10 mouse cellular contexts compared by ENCODE assay signal in the genomic region with DNA sequence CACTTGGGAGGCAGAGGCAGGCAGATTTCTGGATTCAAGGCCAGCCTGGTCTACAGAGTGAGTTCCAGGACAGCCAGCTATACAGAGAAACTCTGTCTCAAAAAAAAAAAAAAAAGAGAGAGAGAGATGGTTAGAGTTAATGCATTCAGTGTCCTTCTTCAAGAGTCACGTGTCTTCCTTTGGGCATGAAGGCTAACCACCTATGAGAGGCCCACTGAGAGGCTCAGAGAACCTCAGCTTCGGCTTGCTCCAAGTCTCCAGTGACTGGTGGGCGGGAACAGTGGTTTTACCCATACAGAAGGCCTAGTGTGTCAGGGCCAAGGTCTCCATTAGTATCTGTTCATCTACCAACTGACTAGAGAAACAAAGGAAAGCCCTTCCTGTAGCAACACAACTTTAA. TPM values are rescaled to one million over a fixed set of nuclear protein-coding genes. Genes with fewer than 3 reads are reported as not detected.
A peak's percentile ranks its signal among the peaks of the same experiment; 100 is the strongest.
DNase-seq lines count a peak whose midpoint lies in the region; ATAC-seq and TF ChIP-seq lines count a peak whose summit lies in the region.
"Had no signal": no experiment of that assay in that cellular context is flagged by ENCODE, and none has a peak within 500 bp of the region (broad histone marks: within the 10 kb centered on the region; RNA-seq: fewer than 3 reads in every experiment).

No protein-coding gene starts in this region.

- peak overlapping the region; percentile 83 for H3K27ac ChIP-seq in gastrocnemius, adult 2 months
- no peak overlapping the region for H3K27ac ChIP-seq in neural tube, embryonic 11.5 days (ENCODE audit: low read depth, low read length)
- H3K27ac ChIP-seq in liver, postnatal 0 days (ENCODE audit: low read depth), result peak overlapping the region; percentile 88
- H3K27ac ChIP-seq in stomach, postnatal 0 days (replicated peaks), result no peak overlapping the region

- no peak overlapping the region for H3K4me2 ChIP-seq in neural tube, embryonic 11.5 days (ENCODE audit: low read depth)
- peak overlapping the region; percentile 64; the same call in 1 of the 2 replicates for H3K4me2 ChIP-seq in liver, postnatal 0 days (ENCODE audit: low read depth, low read length)
- H3K4me2 ChIP-seq in stomach, postnatal 0 days (replicated peaks; ENCODE audit: low read depth), result no peak overlapping the region

- 0 out of 2 replicates have a peak, but pooled peaks cover 2% of the 10 kb centered on the region for H3K4me1 ChIP-seq in neural tube, embryonic 11.5 days (ENCODE audit: control insufficient read depth, insufficient read depth, low read length)
- peaks cover 41% of the 10 kb centered on the region for H3K4me1 ChIP-seq in liver, postnatal 0 days (ENCODE audit: insufficient read depth)
- H3K4me1 ChIP-seq in stomach, postnatal 0 days (replicated peaks; ENCODE audit: control insufficient read depth, insufficient read depth), result no peaks in the 10 kb centered on the region; the same call in 1 of the 2 replicates

- no peaks in the 10 kb centered on the region for H3K9me3 ChIP-seq in neural tube, embryonic 11.5 days (ENCODE audit: control insufficient read depth, low read length)
- no peaks in the 10 kb centered on the region for H3K9me3 ChIP-seq in liver, postnatal 0 days (ENCODE audit: low read length)
- no peaks in the 10 kb centered on the region for H3K9me3 ChIP-seq in stomach, postnatal 0 days (ENCODE audit: control insufficient read depth, low read length)

- ATAC-seq in neural tube, embryonic 11.5 days (ENCODE audit: insufficient read depth, low FRiP score, low TSS enrichment), result no peak
- peak; percentile 25 for ATAC-seq in liver, postnatal 0 days
- ATAC-seq in stomach, postnatal 0 days (ENCODE audit: low FRiP score, low TSS enrichment), result 0 out of 2 replicates have a peak, but pooled peaks have one; percentile 5

- H3K4me3 ChIP-seq in gastrocnemius, adult 2 months, result no peak overlapping the region
- no peak overlapping the region for H3K4me3 ChIP-seq in neural tube, embryonic 11.5 days (ENCODE audit: low read depth, low read length)
- H3K4me3 ChIP-seq in liver, postnatal 0 days (ENCODE audit: low read depth, low read length), result no peak overlapping the region
- no peak overlapping the region for H3K4me3 ChIP-seq in stomach, postnatal 0 days (ENCODE audit: low read depth, low read length)

- peak overlapping the region; percentile 30 for H3K9ac ChIP-seq in neural tube, embryonic 11.5 days (ENCODE audit: low read length)
- 0 out of 2 replicates have a peak overlapping the region, but pooled peaks have one; percentile 6 for H3K9ac ChIP-seq in liver, postnatal 0 days (replicated peaks)
- no peak overlapping the region for H3K9ac ChIP-seq in stomach, postnatal 0 days (ENCODE audit: low read length)

- no peak for TF ChIP-seq CTCF in gastrocnemius, adult 2 months (IDR thresholded peaks at IDR 0.05)
- no peak for TF ChIP-seq CTCF in liver, postnatal 0 days (IDR thresholded peaks at IDR 0.05; ENCODE audit: low read depth)
- no peak for TF ChIP-seq CTCF in stomach, postnatal 0 days (IDR thresholded peaks at IDR 0.05; ENCODE audit: low read depth)

- H3K36me3 ChIP-seq in neural tube, embryonic 11.5 days (ENCODE audit: control insufficient read depth, insufficient read depth, low read length), result no peaks in the 10 kb centered on the region
- no peaks in the 10 kb centered on the region for H3K36me3 ChIP-seq in liver, postnatal 0 days (replicated peaks; ENCODE audit: insufficient read depth, low read length)
- H3K36me3 ChIP-seq in stomach, postnatal 0 days (ENCODE audit: control insufficient read depth, insufficient read depth, low read length), result no peaks in the 10 kb centered on the region

- intact Hi-C loops in gastrocnemius, adult 2 months (cut with DNase I), result loop anchor here (5.0 kb wide), 2 partner anchors 37 to 53 kb away; a partner anchor contains a TSS
- intact Hi-C loops in gastrocnemius, postnatal 36 days (cut with DNase I), result no loop called here
- intact Hi-C loops in left cerebral cortex, postnatal 10 days (cut with DNase I), result no loop called here

- TF ChIP-seq EP300 in liver, postnatal 0 days (IDR thresholded peaks at IDR 0.05; ENCODE audit: low read depth), result no peak
- TF ChIP-seq EP300 in stomach, postnatal 0 days (optimal IDR thresholded peaks at IDR 0.05), result no peak

- 69% methylated on average over 3 of the region's 3 CpGs for whole genome bisulfite sequencing in neural tube, embryonic 11.5 days
- 33% methylated on average over 3 of the region's 3 CpGs for WGBS in liver, postnatal 0 days (ENCODE audit: insufficient replicate concordance)
- WGBS in stomach, postnatal 0 days, result 78% methylated on average over 3 of the region's 3 CpGs

- H3K27me3 ChIP-seq in neural tube, embryonic 11.5 days (ENCODE audit: control insufficient read depth, insufficient read depth, low read length), result no peaks in the 10 kb centered on the region
- no peaks in the 10 kb centered on the region for H3K27me3 ChIP-seq in liver, postnatal 0 days (ENCODE audit: insufficient read depth, low read length)
- no peaks in the 10 kb centered on the region for H3K27me3 ChIP-seq in stomach, postnatal 0 days (ENCODE audit: control insufficient read depth, insufficient read depth, low read length)

- no peak for DNase-seq in gastrocnemius, adult 2 months
- no peak for DNase-seq in gastrocnemius, postnatal 36 days
- no peak for DNase-seq in neural tube, embryonic 11.5 days (ENCODE audit: low spot score)
- no peak for DNase-seq in neural tube, embryonic 10.5 days (ENCODE audit: extremely low spot score, low spot score)
- DNase-seq in liver, postnatal 0 days, result no peak
- no peak for DNase-seq in stomach, postnatal 0 days (ENCODE audit: low spot score)
- no peak for DNase-seq in left cerebral cortex, postnatal 10 days (ENCODE audit: extremely low spot score in 1 of 2, low spot score in 2 of 2)
- no peak for DNase-seq in T-cell, adult 2 months (ENCODE audit: low spot score)

RNA-seq across cellular contexts. Expression of a gene that starts 33.9 kb away (rescaled TPM):
- 1 to 10 TPM; 5.3 to 6.3 TPM for total RNA-seq in gastrocnemius, adult 2 months (2021)
- total RNA-seq in gastrocnemius, postnatal 36 days (2021), result 1 to 10 TPM; 4.2 to 4.7 TPM
- 0.20 and 0.23 TPM in 2 replicates for polyA plus RNA-seq in neural tube, embryonic 11.5 days (2014; fragmentation: Nextera tagmentation; extraction: Ambion mirVana)
- 49.8 and 55.8 TPM in 2 replicates for polyA plus RNA-seq in liver, postnatal 0 days (2015; fragmentation: Nextera tagmentation; extraction: Ambion mirVana)
- 0.11 and 0.34 TPM in 2 replicates for polyA plus RNA-seq in stomach, postnatal 0 days (2015; fragmentation: Nextera tagmentation; extraction: Ambion mirVana)
- 1 to 10 TPM in 1 of 2 experiments, under 1 TPM in 1; 0.67 to 1.3 TPM for total RNA-seq in left cerebral cortex, postnatal 10 days (2021)

RNA-seq across cellular contexts. Expression of a gene that starts 37.1 kb away (rescaled TPM):
- 10 to 100 TPM; 55.5 to 61.6 TPM for total RNA-seq in gastrocnemius, adult 2 months (2021)
- total RNA-seq in gastrocnemius, postnatal 36 days (2021), result 10 to 100 TPM; 60.2 to 61.4 TPM
- polyA plus RNA-seq in neural tube, embryonic 11.5 days (2014; fragmentation: Nextera tagmentation; extraction: Ambion mirVana), result 1.2 and 1.3 TPM in 2 replicates
- 10.8 and 12.6 TPM in 2 replicates for polyA plus RNA-seq in liver, postnatal 0 days (2015; fragmentation: Nextera tagmentation; extraction: Ambion mirVana)
- polyA plus RNA-seq in stomach, postnatal 0 days (2015; fragmentation: Nextera tagmentation; extraction: Ambion mirVana), result 10.4 and 11.5 TPM in 2 replicates
- under 1 TPM in 1 of 2 experiments, not detected in 1; 0.53 TPM for total RNA-seq in left cerebral cortex, postnatal 10 days (2021)

RNA-seq across cellular contexts. Expression of a gene that starts 52.2 kb away (rescaled TPM):
- total RNA-seq in gastrocnemius, adult 2 months (2021), result not detected
- total RNA-seq in gastrocnemius, postnatal 36 days (2021), result not detected
- not detected in 2 replicates for polyA plus RNA-seq in neural tube, embryonic 11.5 days (2014; fragmentation: Nextera tagmentation; extraction: Ambion mirVana)
- polyA plus RNA-seq in liver, postnatal 0 days (2015; fragmentation: Nextera tagmentation; extraction: Ambion mirVana), result not detected in 2 replicates
- polyA plus RNA-seq in stomach, postnatal 0 days (2015; fragmentation: Nextera tagmentation; extraction: Ambion mirVana), result not detected in 2 replicates
- not detected for total RNA-seq in left cerebral cortex, postnatal 10 days (2021)
- total RNA-seq: left cerebral cortex, postnatal 36 days had no signal
- polyA plus RNA-seq: testis, adult 2 months had no signal

RNA-seq across cellular contexts. Expression of a gene that starts 52.3 kb away (rescaled TPM):
- 100 to 1,000 TPM; 138 to 190 TPM for total RNA-seq in gastrocnemius, adult 2 months (2021)
- 100 to 1,000 TPM; 121 to 152 TPM for total RNA-seq in gastrocnemius, postnatal 36 days (2021)
- 113 and 118 TPM in 2 replicates for polyA plus RNA-seq in neural tube, embryonic 11.5 days (2014; fragmentation: Nextera tagmentation; extraction: Ambion mirVana)
- polyA plus RNA-seq in liver, postnatal 0 days (2015; fragmentation: Nextera tagmentation; extraction: Ambion mirVana), result 274 and 276 TPM in 2 replicates
- polyA plus RNA-seq in stomach, postnatal 0 days (2015; fragmentation: Nextera tagmentation; extraction: Ambion mirVana), result 301 and 327 TPM in 2 replicates
- 10 to 100 TPM; 47.3 to 59.1 TPM for total RNA-seq in left cerebral cortex, postnatal 10 days (2021)

RNA-seq across cellular contexts. Expression of a gene that starts 53.4 kb away (rescaled TPM):
- total RNA-seq in gastrocnemius, adult 2 months (2021), result 10 to 100 TPM; 17.5 to 20.9 TPM
- 10 to 100 TPM; 15.7 to 17.7 TPM for total RNA-seq in gastrocnemius, postnatal 36 days (2021)
- 143 and 144 TPM in 2 replicates for polyA plus RNA-seq in neural tube, embryonic 11.5 days (2014; fragmentation: Nextera tagmentation; extraction: Ambion mirVana)
- 17.9 and 22.2 TPM in 2 replicates for polyA plus RNA-seq in liver, postnatal 0 days (2015; fragmentation: Nextera tagmentation; extraction: Ambion mirVana)
- polyA plus RNA-seq in stomach, postnatal 0 days (2015; fragmentation: Nextera tagmentation; extraction: Ambion mirVana), result 44.4 and 46.7 TPM in 2 replicates
- total RNA-seq in left cerebral cortex, postnatal 10 days (2021), result 10 to 100 TPM; 63.6 to 63.9 TPM

Comparison
In these comparisons a context has a peak if more than half of its experiments do, and no peak if none do; other contexts are left out.
1. H3K27ac ChIP-seq: peak in gastrocnemius, adult 2 months (single experiment) and liver, postnatal 0 days (single experiment); none in neural tube, embryonic 11.5 days (single experiment) and stomach, postnatal 0 days (single experiment).
2. RNA of a gene that starts 37.1 kb away (total RNA-seq): 55.5 to 61.6 TPM in gastrocnemius, adult 2 months and 60.2 to 61.4 TPM in gastrocnemius, postnatal 36 days; 0.53 TPM in left cerebral cortex, postnatal 10 days; every median in the first group is over 10 times any median in the second.